Mouse (Mus musculus): Measurements from ENCODE around the gene Wfdc21.

DNA sequence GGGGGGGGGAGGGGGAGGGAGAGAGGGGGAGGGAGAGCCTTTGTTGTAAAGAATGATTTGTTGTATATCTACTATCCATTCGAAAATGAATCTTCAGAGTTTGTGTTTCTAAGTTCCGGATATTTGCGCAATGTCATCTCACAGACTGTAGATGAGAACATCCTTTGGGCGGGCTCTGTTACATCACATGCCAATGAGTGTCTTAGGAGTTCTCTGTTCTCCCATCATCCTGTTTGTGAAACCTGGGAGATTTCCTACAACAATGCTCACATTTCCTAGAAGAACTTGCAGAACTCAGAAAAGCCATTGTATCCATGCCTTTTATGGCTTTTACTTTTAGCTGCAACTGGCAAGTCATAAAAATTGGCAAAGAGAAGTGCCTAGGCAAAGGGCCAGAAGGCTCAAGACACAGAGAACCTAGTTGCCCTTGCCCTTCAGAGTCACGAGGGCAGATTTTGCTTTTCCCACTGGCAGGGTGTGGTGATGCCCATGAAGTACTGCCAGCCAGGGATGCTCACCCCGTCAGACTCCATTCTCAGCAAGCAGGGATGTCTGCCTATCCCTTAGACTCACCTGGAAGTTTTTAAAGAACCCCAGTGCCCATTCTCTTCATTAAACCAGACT lies 29.6 kb upstream of the Wfdc21 start:
- no peak for TF ChIP-seq EP300 (IDR thresholded peaks at IDR 0.05; ENCODE audit: insufficient read depth, low read depth, low read length)
- no peak for TF ChIP-seq CTCF (IDR thresholded peaks at IDR 0.05)

Data from heart, adult 2 months (tissue).